ENCODE assay signal across 8 mouse cellular contexts in genomic region chr4:150239503-150239902, GRCm38 (mm10). TPM values are rescaled to one million over a fixed set of nuclear protein-coding genes. Genes with fewer than 3 reads are reported as not detected.
DNase-seq lines count a peak whose midpoint lies in the region; ATAC-seq lines count a peak whose summit lies in the region.

No protein-coding gene starts in this region.

- H3K36me3 ChIP-seq in lung, embryonic 15.5 days, result peaks cover 42% of the 10 kb centered on the region
- peaks cover 16% of the 10 kb centered on the region for H3K36me3 ChIP-seq in forebrain, embryonic 11.5 days (ENCODE audit: control insufficient read depth, insufficient read depth, low read length)
- H3K36me3 ChIP-seq in liver, embryonic 11.5 days (ENCODE audit: control insufficient read depth, insufficient read depth, low read length), result peaks cover 42% of the 10 kb centered on the region
- peaks cover 39% of the 10 kb centered on the region for H3K36me3 ChIP-seq in stomach, embryonic 15.5 days

- H3K27ac ChIP-seq in lung, embryonic 15.5 days, result peak overlapping the region; percentile 97
- H3K27ac ChIP-seq in forebrain, embryonic 11.5 days (ENCODE audit: low read depth, low read length), result peak overlapping the region; percentile 43
- H3K27ac ChIP-seq in liver, embryonic 11.5 days (ENCODE audit: low read depth, low read length), result peak overlapping the region; percentile 82; the same call in 1 of the 2 replicates
- H3K27ac ChIP-seq in stomach, embryonic 15.5 days, result peak overlapping the region; percentile 97

- peak overlapping the region; percentile 74 for H3K4me2 ChIP-seq in lung, embryonic 15.5 days
- peak overlapping the region; percentile 63; the same call in 1 of the 2 replicates for H3K4me2 ChIP-seq in forebrain, embryonic 11.5 days (ENCODE audit: low read depth, low read length, severe bottlenecking)
- peak overlapping the region; percentile 93 for H3K4me2 ChIP-seq in liver, embryonic 11.5 days
- peak overlapping the region; percentile 61 for H3K4me2 ChIP-seq in stomach, embryonic 15.5 days

- H3K27me3 ChIP-seq in lung, embryonic 15.5 days, result no peaks in the 10 kb centered on the region
- no peaks in the 10 kb centered on the region for H3K27me3 ChIP-seq in forebrain, embryonic 11.5 days (ENCODE audit: control insufficient read depth, insufficient read depth, low read length)
- H3K27me3 ChIP-seq in liver, embryonic 11.5 days (replicated peaks; ENCODE audit: control insufficient read depth, insufficient read depth, low read length), result no peaks in the 10 kb centered on the region
- no peaks in the 10 kb centered on the region for H3K27me3 ChIP-seq in stomach, embryonic 15.5 days (replicated peaks)

- peaks cover 44% of the 10 kb centered on the region for H3K4me1 ChIP-seq in lung, embryonic 15.5 days
- H3K4me1 ChIP-seq in forebrain, embryonic 11.5 days (replicated peaks; ENCODE audit: control insufficient read depth, insufficient read depth, low read length), result peaks cover 9% of the 10 kb centered on the region
- H3K4me1 ChIP-seq in liver, embryonic 11.5 days (replicated peaks; ENCODE audit: control insufficient read depth, insufficient read depth, low read length), result peaks cover 46% of the 10 kb centered on the region
- H3K4me1 ChIP-seq in stomach, embryonic 15.5 days, result peaks cover 40% of the 10 kb centered on the region

- no peak overlapping the region for H3K9ac ChIP-seq in lung, embryonic 15.5 days
- H3K9ac ChIP-seq in forebrain, embryonic 11.5 days (ENCODE audit: low read length), result peak overlapping the region; percentile 88
- H3K9ac ChIP-seq in liver, embryonic 11.5 days (ENCODE audit: low read depth, low read length), result peak overlapping the region; percentile 90
- no peak overlapping the region for H3K9ac ChIP-seq in stomach, embryonic 15.5 days

- WGBS in lung, embryonic 15.5 days, result 26% methylated on average over 6 of the region's 6 CpGs
- 30% methylated on average over 6 of the region's 6 CpGs for WGBS in forebrain, embryonic 11.5 days
- 22% methylated on average over 6 of the region's 6 CpGs for WGBS in liver, embryonic 11.5 days
- 34% methylated on average over 6 of the region's 6 CpGs for WGBS in stomach, embryonic 15.5 days

- H3K9me3 ChIP-seq in lung, embryonic 15.5 days, result no peaks in the 10 kb centered on the region
- no peaks in the 10 kb centered on the region for H3K9me3 ChIP-seq in forebrain, embryonic 11.5 days (ENCODE audit: control insufficient read depth, low read length)
- H3K9me3 ChIP-seq in liver, embryonic 11.5 days (ENCODE audit: control insufficient read depth, low read length), result no peaks in the 10 kb centered on the region
- H3K9me3 ChIP-seq in stomach, embryonic 15.5 days, result no peaks in the 10 kb centered on the region

- DNase-seq in lung, postnatal 10 days, result no peak
- no peak for DNase-seq in forebrain, embryonic 11.5 days (ENCODE audit: low spot score)
- DNase-seq in liver, embryonic 11.5 days (ENCODE audit: low spot score), result no peak
- DNase-seq in adrenal gland, postnatal 14 days, result no peak
- no peak for DNase-seq in layer of hippocampus, adult 11-12 months (ENCODE audit: low spot score)
- DNase-seq in layer of hippocampus, adult 9-10 months (ENCODE audit: low spot score), result no peak

- no peak for ATAC-seq in lung, embryonic 15.5 days (ENCODE audit: borderline replicate concordance, extremely low read depth, low FRiP score, low TSS enrichment)
- no peak for ATAC-seq in forebrain, embryonic 11.5 days (replicated peaks; ENCODE audit: low FRiP score)
- ATAC-seq in liver, embryonic 11.5 days (replicated peaks; ENCODE audit: low FRiP score), result no peak
- no peak for ATAC-seq in stomach, embryonic 15.5 days (ENCODE audit: insufficient read depth, low FRiP score, low read depth)

- peak overlapping the region; percentile 70 for H3K4me3 ChIP-seq in lung, embryonic 15.5 days
- peak overlapping the region; percentile 77 for H3K4me3 ChIP-seq in forebrain, embryonic 11.5 days (ENCODE audit: low read depth, low read length)
- peak overlapping the region; percentile 71 for H3K4me3 ChIP-seq in liver, embryonic 11.5 days (ENCODE audit: low read depth, low read length)
- peak overlapping the region; percentile 93 for H3K4me3 ChIP-seq in stomach, embryonic 15.5 days (replicated peaks)

RNA-seq across cellular contexts. Expression of gene Eno1, which starts 3.0 kb away (rescaled TPM):
- 1,793 and 1,844 TPM in 2 replicates for polyA plus RNA-seq in lung, embryonic 15.5 days (2015; fragmentation: Nextera tagmentation; extraction: Ambion mirVana)
- polyA plus RNA-seq in forebrain, embryonic 11.5 days (2014; fragmentation: Nextera tagmentation; extraction: Ambion mirVana), result 1,858 and 1,977 TPM in 2 replicates
- polyA plus RNA-seq in liver, embryonic 11.5 days (2014; fragmentation: Nextera tagmentation; extraction: Ambion mirVana), result 2,392 and 2,590 TPM in 2 replicates
- 1,302 and 1,597 TPM in 2 replicates for polyA plus RNA-seq in stomach, embryonic 15.5 days (2015; fragmentation: Nextera tagmentation; extraction: Ambion mirVana)
- 426 and 444 TPM in 2 replicates for total RNA-seq in adrenal gland, postnatal 14 days (2021)

RNA-seq across cellular contexts. Expression of gene Car6, which starts 38.4 kb away (rescaled TPM):
- polyA plus RNA-seq in lung, embryonic 15.5 days (2015; fragmentation: Nextera tagmentation; extraction: Ambion mirVana), result not detected in 2 replicates
- polyA plus RNA-seq in forebrain, embryonic 11.5 days (2014; fragmentation: Nextera tagmentation; extraction: Ambion mirVana), result not detected in 2 replicates
- polyA plus RNA-seq in liver, embryonic 11.5 days (2014; fragmentation: Nextera tagmentation; extraction: Ambion mirVana), result not detected in 2 replicates
- not detected in 2 replicates for polyA plus RNA-seq in stomach, embryonic 15.5 days (2015; fragmentation: Nextera tagmentation; extraction: Ambion mirVana)
- 0.44 TPM in 1 of 2 replicates, not detected in the other for total RNA-seq in adrenal gland, postnatal 14 days (2021)

RNA-seq across cellular contexts. Expression of gene Rere, which starts 41.9 kb away (rescaled TPM):
- polyA plus RNA-seq in lung, embryonic 15.5 days (2015; fragmentation: Nextera tagmentation; extraction: Ambion mirVana), result 25.8 and 31.9 TPM in 2 replicates
- polyA plus RNA-seq in forebrain, embryonic 11.5 days (2014; fragmentation: Nextera tagmentation; extraction: Ambion mirVana), result 51.6 and 56.2 TPM in 2 replicates
- polyA plus RNA-seq in liver, embryonic 11.5 days (2014; fragmentation: Nextera tagmentation; extraction: Ambion mirVana), result 22.6 and 23.3 TPM in 2 replicates
- 23.7 and 33.3 TPM in 2 replicates for polyA plus RNA-seq in stomach, embryonic 15.5 days (2015; fragmentation: Nextera tagmentation; extraction: Ambion mirVana)
- total RNA-seq in adrenal gland, postnatal 14 days (2021), result 108 and 131 TPM in 2 replicates

Comparison
In these comparisons a context has a peak if more than half of its experiments do, and no peak if none do; other contexts are left out.
1. H3K27ac ChIP-seq: peak in every context shown above with its lines; median percentile 97 in lung, embryonic 15.5 days; 97 in stomach, embryonic 15.5 days; 82 in liver, embryonic 11.5 days; 43 in forebrain, embryonic 11.5 days.
2. H3K9ac ChIP-seq: peak in forebrain, embryonic 11.5 days (single experiment) and liver, embryonic 11.5 days (single experiment); none in lung, embryonic 15.5 days (single experiment) and stomach, embryonic 15.5 days (single experiment).
3. Peak in every context shown above with its lines, with median percentiles within 50 percentile points of each other: H3K4me2 ChIP-seq and H3K4me3 ChIP-seq.